Mouse (Mus musculus) retina, postnatal 7 days (tissue): ENCODE measurements around the gene Dnmt3a.

Source experiments
- DNase-seq: peaks from one replicate; pipeline ENCODE4 v3.0.0-alpha.2; 2012; ENCODE audit warnings: low read depth, low spot score

Gene Dnmt3a

DNA sequence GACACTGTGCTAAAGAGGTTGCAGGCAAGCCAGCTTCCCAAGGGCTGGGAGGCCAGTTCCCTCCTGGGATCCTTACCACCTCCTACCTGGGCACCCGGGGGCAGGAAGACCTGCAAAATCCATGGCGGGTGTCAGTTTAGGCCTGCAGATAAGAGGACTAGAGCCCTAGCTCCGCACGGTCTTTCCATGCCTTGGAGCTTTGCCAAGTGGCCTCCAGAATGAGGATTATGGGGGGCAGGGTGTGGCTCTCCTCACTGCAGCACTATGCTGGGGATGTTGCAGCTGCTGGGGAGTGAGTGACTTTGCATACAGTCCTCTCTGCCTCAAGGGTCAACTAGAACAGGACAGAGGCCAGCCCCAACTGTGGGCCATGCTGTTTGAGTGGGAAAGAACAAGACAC lies 14.1 kb downstream of the Dnmt3a start:
- DNase-seq = no peak

GRCm38 (mm10) chr12:3823408-3823807 lies 17.6 kb downstream of the Dnmt3a start:
- DNase-seq = no peak

- no peak for DNase-seq
These were observed 19.3 kb downstream of the Dnmt3a start for GRCm38 (mm10) chr12:3824906-3825713.

- DNase-seq = no peak
These were observed 19.9 kb downstream of the Dnmt3a start for GRCm38 (mm10) chr12:3825714-3826080.

DNA sequence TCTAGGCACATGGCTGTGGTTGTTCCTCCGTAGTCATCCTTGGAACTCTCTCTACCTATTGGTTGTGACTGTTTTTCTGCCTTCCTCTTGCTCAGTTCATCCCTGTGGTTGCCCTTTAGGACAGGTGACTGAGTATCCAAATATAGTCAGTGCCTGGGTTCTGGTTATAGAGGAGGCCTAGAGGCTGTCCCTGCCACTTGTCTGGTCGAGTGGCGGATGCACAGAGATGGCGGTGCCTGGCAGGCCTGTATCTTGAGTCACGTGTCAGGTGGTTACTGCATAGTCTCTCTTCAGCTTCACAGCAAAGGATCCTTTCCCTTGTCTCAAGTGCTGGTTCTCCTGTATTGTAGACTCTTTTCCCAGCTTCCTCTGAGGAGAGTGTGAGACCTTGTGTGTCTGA lies 22.0 kb downstream of the Dnmt3a start:
- no peak for DNase-seq

DNA sequence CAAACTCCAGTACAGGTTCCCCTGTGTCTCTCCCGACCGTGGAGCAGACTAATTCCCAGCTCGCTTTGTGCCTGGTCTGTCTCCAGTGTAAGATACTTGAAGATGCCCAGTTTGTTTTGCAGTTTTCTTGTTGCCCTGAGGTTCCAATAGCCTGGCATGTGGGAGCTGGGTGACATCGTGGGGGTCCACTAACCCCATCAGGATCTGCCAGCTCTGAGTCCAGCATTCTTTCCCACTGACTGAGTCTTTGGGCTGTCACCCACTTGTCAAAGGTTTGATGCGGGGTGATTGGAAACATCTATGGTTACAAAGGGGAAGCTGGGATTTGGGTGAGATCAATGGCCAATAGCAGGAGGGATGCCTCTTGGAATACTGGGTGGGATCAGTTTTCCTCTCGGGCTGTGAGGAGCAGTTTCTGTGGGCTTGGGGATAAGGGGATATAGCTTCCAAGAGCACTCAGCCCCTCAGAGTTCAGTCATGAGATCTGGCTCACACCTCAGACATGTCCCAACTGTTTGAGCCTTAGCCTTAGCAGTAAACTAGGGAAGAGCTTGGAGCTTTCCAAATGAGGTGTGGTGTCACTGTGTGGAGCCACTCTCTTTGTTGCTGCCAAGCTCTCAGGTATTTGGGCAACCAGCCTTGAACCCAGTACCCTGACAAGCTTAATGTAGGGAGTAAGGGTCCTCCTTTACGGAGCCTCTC lies 27.4 kb downstream of the Dnmt3a start:
- DNase-seq = no peak

DNA sequence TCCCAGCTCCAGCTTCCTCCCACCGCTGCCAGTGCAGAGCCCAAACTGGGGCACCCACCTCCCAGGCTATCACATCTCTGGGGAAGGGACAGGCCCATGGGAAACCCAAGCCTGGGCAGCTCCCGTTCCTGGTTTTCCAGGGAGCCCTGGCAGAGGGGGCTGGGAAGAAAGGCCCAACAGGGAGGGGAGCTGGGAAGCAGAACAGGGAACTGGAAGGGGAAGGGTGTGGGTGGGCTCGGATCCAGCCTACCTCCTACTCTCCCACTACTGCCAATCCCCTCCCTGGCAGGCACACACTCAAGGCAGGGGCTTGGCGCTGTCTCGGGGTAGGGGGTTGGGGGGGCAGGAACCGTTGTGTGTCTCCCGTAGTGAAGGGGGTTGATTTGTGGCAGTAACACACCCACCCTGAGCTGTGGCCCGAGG lies 28.1 kb downstream of the Dnmt3a start:
- no peak for DNase-seq

GRCm38 (mm10) chr12:3834373-3835314 lies 28.8 kb downstream of the Dnmt3a start:
- DNase-seq = no peak

DNA sequence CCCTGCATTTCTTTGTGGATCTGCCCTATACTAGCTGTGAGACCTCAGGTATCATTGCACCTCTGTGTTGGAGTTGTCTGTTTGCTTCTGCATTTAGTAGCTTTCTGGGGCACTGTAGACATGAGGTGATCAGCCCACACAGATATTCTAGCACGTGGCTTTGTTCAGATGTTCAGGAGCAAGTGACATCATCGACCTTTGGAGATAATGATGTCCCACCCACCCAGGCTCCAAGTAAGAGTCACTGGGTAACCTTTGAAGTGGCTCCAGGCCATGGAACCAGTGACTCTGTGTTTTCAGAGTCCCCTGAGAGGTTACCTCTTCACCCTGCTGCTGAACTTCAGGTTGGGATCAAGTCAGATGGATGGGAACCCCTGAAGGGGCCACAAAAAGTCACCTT lies 29.8 kb downstream of the Dnmt3a start:
- DNase-seq = no peak

DNA sequence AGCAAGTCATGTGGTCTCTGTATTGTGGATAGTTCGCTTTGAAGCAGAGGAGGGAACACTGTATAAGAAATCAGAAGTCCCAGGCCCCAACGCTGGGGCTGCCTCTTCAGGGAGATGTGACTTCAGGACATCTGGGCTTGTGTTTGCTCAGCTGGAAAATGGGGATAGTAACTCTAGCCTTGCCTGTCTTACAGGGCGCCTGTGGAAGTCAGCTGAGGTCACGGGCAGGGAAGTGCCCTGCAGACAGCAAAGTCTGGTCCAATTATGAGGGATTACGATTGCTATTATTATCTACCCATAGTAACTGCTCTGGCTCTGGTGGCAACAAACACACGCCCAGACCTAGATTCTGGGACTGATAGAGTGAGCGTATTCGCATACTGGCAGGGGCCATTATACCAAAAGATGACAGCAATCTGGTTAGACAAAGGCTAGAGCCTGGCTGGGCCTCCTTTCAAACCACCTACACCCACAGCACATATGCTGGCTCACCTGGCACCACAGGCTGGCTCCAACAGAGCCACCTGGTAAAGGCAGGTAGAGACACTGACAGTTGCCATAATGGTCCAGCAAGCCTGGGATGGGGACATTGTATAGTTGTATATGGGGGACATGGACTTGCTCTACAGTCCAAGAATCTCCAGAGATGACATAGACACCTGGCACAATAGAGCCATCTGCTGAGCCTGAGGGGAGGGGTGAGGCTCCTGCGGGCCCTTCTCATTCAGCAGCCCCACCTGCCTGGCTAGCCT lies 31.4 kb downstream of the Dnmt3a start:
- no peak for DNase-seq

GRCm38 (mm10) chr12:3838009-3838408 lies 32.2 kb downstream of the Dnmt3a start:
- DNase-seq = no peak

DNA sequence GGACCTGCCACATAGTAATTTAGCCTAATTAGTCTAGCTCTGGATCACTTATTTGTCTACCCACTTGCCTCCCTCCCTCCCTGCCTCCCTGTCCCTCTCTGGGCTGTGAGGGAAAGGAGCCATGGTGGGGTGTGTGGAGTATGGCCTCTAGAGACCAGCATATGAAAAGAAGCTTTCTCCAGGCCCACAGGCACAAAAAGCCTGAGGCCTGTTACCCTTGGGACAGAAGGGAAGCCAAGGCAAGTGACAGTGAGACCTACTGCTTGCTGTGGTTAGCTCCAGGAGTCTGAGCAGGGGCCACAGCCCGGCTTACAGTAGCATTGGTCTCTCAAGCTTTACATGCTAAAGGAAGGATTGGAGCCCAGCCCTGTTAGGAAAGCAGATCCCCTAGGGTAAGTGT lies 33.9 kb downstream of the Dnmt3a start:
- DNase-seq = no peak

GRCm38 (mm10) chr12:3841121-3841520 lies 35.3 kb downstream of the Dnmt3a start:
- DNase-seq = no peak

GRCm38 (mm10) chr12:3842843-3843242 lies 37.0 kb downstream of the Dnmt3a start:
- DNase-seq = no peak

- DNase-seq = no peak
These were observed 37.6 kb downstream of the Dnmt3a start for GRCm38 (mm10) chr12:3843371-3843861.

- DNase-seq = no peak
These were observed 38.1 kb downstream of the Dnmt3a start for GRCm38 (mm10) chr12:3843918-3844317.

GRCm38 (mm10) chr12:3844335-3844734 lies 38.5 kb downstream of the Dnmt3a start:
- DNase-seq = no peak

GRCm38 (mm10) chr12:3849481-3849880 lies 43.7 kb downstream of the Dnmt3a start:
- DNase-seq = no peak

DNA sequence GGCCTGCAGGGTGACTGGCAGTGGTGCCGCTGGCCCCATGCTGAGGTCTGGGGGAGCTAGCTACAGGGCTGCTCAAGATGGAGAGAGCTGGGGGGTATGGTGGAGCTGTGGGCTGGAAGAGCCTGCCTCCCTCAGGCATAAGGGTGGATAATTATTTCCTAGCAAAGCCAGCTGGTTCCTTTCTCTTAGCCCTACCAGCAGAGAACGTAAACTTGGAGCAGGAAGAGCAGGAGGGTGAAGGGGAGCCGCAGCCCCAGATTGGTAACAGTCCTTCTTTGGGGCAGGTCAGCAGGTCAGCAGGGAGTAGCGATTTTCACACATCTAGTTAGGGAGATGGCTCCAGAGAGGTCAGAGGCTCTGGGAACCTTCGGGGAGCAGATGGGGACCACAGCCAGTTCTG lies 44.4 kb downstream of the Dnmt3a start:
- DNase-seq = no peak

DNA sequence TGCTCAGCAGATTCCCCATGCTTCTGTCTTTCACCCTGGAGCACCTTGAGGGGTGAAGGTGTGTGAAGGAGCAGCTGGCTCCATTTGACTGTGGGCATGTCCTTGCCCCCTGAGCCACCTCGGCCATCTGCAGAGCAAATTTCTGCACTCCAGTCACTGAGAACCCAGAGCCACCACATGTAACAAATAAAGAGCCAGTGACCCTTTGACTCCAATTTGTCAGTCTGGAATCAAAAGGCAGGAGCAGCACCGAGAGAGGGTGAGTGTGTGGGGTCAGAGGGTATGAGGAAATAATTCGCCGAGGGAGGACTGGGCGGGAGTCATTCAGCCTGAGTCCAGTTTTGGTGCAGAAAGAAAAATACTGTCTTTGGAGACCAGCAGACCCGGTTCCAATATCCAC lies 44.9 kb downstream of the Dnmt3a start:
- DNase-seq = no peak

GRCm38 (mm10) chr12:3851179-3851578 lies 45.4 kb downstream of the Dnmt3a start:
- no peak for DNase-seq
